8 mouse cellular contexts compared by ENCODE assay signal in genomic region chr3:144568861-144569361, GRCm38 (mm10). TPM values are rescaled to one million over a fixed set of nuclear protein-coding genes. Genes with fewer than 3 reads are reported as not detected.
DNase-seq lines count a peak whose midpoint lies in the region; ATAC-seq and TF ChIP-seq lines count a peak whose summit lies in the region.

No protein-coding gene starts in this region.

- no peaks in the 10 kb centered on the region for H3K9me3 ChIP-seq in hindbrain, embryonic 16.5 days (ENCODE audit: control insufficient read depth, low read length)

- no peak for TF ChIP-seq CTCF in lung, adult 2 months (IDR thresholded peaks at IDR 0.05; ENCODE audit: insufficient read depth, low read length)
- no peak for TF ChIP-seq CTCF in small intestine, adult 2 months (IDR thresholded peaks at IDR 0.05; ENCODE audit: extremely low read depth, insufficient read length, insufficient replicate concordance, low read depth, low read length)

- WGBS in hindbrain, embryonic 16.5 days, result under 1% methylated on average over 21 of the region's 21 CpGs
- under 1% methylated on average over 21 of the region's 21 CpGs for WGBS in lung, adult 2 months
- under 1% methylated on average over 21 of the region's 21 CpGs for WGBS in small intestine, adult 2 months

- no peak for TF ChIP-seq POLR2A in lung, adult 2 months (IDR thresholded peaks at IDR 0.05; ENCODE audit: borderline replicate concordance, extremely low read depth, low read depth, low read length)
- TF ChIP-seq POLR2A in small intestine, adult 2 months (IDR thresholded peaks at IDR 0.05; ENCODE audit: low read depth, low read length), result no peak

- H3K36me3 ChIP-seq in hindbrain, embryonic 16.5 days (ENCODE audit: control insufficient read depth, insufficient read depth, low read length), result 0 out of 2 replicates have a peak, but pooled peaks cover 2% of the 10 kb centered on the region
- peaks cover 4% of the 10 kb centered on the region; the same call in 1 of the 2 replicates for H3K36me3 ChIP-seq in small intestine, adult 2 months (ENCODE audit: control insufficient read depth, insufficient read depth, low read length)

- no peak for ATAC-seq in hindbrain, embryonic 16.5 days

- H3K4me1 ChIP-seq in hindbrain, embryonic 16.5 days (ENCODE audit: control insufficient read depth, insufficient read depth, low read depth, low read length), result peaks cover 27% of the 10 kb centered on the region
- H3K4me1 ChIP-seq in lung, adult 2 months (ENCODE audit: control insufficient read depth, insufficient read depth, low read length), result peaks cover 14% of the 10 kb centered on the region
- peaks cover 9% of the 10 kb centered on the region; the same call in 1 of the 2 replicates for H3K4me1 ChIP-seq in small intestine, adult 2 months (ENCODE audit: control insufficient read depth, insufficient read depth, insufficient read length, low read length)

- peak; percentile 9 for DNase-seq in spleen, adult 12 weeks (ENCODE audit: low spot score)
- DNase-seq in spleen, postnatal 4 days (ENCODE audit: low spot score in 2 of 2), result no peak
- peak; percentile 52 for DNase-seq in embryo, embryonic 11 days
- peak; percentile 49 for DNase-seq in lung, adult 2 months
- no peak for DNase-seq in gastrocnemius, postnatal 4 days (ENCODE audit: low spot score in 2 of 2)
- DNase-seq in right cerebral cortex, adult 18-20 months, result no peak

- peak overlapping the region; percentile 68 for H3K4me3 ChIP-seq in hindbrain, embryonic 16.5 days (ENCODE audit: low read length)
- H3K4me3 ChIP-seq in lung, adult 2 months (replicated peaks; ENCODE audit: extremely low read depth, low read depth, low read length), result peak overlapping the region; percentile 76
- H3K4me3 ChIP-seq in small intestine, adult 2 months (ENCODE audit: low read depth, low read length), result peak overlapping the region; percentile 87

- peak overlapping the region; percentile 83 for H3K9ac ChIP-seq in hindbrain, embryonic 16.5 days (ENCODE audit: low read depth, low read length)

- H3K27ac ChIP-seq in hindbrain, embryonic 16.5 days (ENCODE audit: low read depth, low read length), result peak overlapping the region; percentile 95
- no peak overlapping the region for H3K27ac ChIP-seq in small intestine, adult 2 months (ENCODE audit: insufficient read depth, low read depth, low read length)

- peak overlapping the region; percentile 86 for H3K4me2 ChIP-seq in hindbrain, embryonic 16.5 days (ENCODE audit: low read length)

- H3K27me3 ChIP-seq in hindbrain, embryonic 16.5 days (replicated peaks; ENCODE audit: control insufficient read depth, insufficient read depth, low read length), result no peaks in the 10 kb centered on the region
- H3K27me3 ChIP-seq in small intestine, adult 2 months (ENCODE audit: control insufficient read depth, insufficient read depth, low read length), result no peaks in the 10 kb centered on the region

RNA-seq across cellular contexts. Expression of gene Hs2st1, which starts 1.1 kb away (rescaled TPM):
- 12.1 and 12.3 TPM in 2 replicates for polyA plus RNA-seq in hindbrain, embryonic 16.5 days (2015; fragmentation: Nextera tagmentation; extraction: Ambion mirVana)
- 26.2 and 28.4 TPM in 2 replicates for polyA plus RNA-seq in lung, adult 2 months (2012; rRNA removed)
- polyA plus RNA-seq in small intestine, adult 2 months (2012; rRNA removed), result 1.3 and 2.3 TPM in 2 replicates
- 10 to 100 TPM; 36.7 to 37.7 TPM for total RNA-seq in gastrocnemius, postnatal 4 days (2021)

RNA-seq across cellular contexts. Expression of gene Selenof, which starts 1.2 kb away (rescaled TPM):
- 574 and 619 TPM in 2 replicates for polyA plus RNA-seq in hindbrain, embryonic 16.5 days (2015; fragmentation: Nextera tagmentation; extraction: Ambion mirVana)
- 228 and 245 TPM in 2 replicates for polyA plus RNA-seq in lung, adult 2 months (2012; rRNA removed)
- polyA plus RNA-seq in small intestine, adult 2 months (2012; rRNA removed), result 44.9 and 74.2 TPM in 2 replicates
- 100 to 1,000 TPM; 226 to 228 TPM for total RNA-seq in gastrocnemius, postnatal 4 days (2021)

Comparison
In these comparisons a context has a peak if more than half of its experiments do, and no peak if none do; other contexts are left out.
1. DNase-seq: peak in spleen, adult 12 weeks (single experiment), embryo, embryonic 11 days (single experiment) and lung, adult 2 months (single experiment); none in spleen, postnatal 4 days (0 of 2), gastrocnemius, postnatal 4 days (0 of 2) and right cerebral cortex, adult 18-20 months (single experiment).
2. Peak in every context shown above with its lines, with median percentiles within 50 percentile points of each other: H3K4me3 ChIP-seq.